ENCODE assay signal across 14 mouse cellular contexts in genomic region chr10:80836949-80837379, GRCm38 (mm10). TPM values are rescaled to one million over a fixed set of nuclear protein-coding genes. Genes with fewer than 3 reads are reported as not detected.
DNase-seq lines count a peak whose midpoint lies in the region; ATAC-seq and TF ChIP-seq lines count a peak whose summit lies in the region.
"Had no signal": no experiment of that assay in that cellular context is flagged by ENCODE, and none has a peak within 500 bp of the region (broad histone marks: within the 10 kb centered on the region; RNA-seq: fewer than 3 reads in every experiment).

No protein-coding gene starts in this region.

- no peaks in the 10 kb centered on the region for H3K36me3 ChIP-seq in hindbrain, postnatal 0 days (ENCODE audit: insufficient read depth, low read length)
- no peaks in the 10 kb centered on the region for H3K36me3 ChIP-seq in hindbrain, embryonic 11.5 days (ENCODE audit: control insufficient read depth, insufficient read depth, low read length)
- H3K36me3 ChIP-seq in embryonic facial prominence, embryonic 10.5 days (replicated peaks): 0 out of 2 replicates have a peak, but pooled peaks cover 10% of the 10 kb centered on the region

- no peaks in the 10 kb centered on the region for H3K4me1 ChIP-seq in hindbrain, postnatal 0 days (ENCODE audit: insufficient read depth, low read length)
- H3K4me1 ChIP-seq in hindbrain, embryonic 11.5 days (replicated peaks; ENCODE audit: control insufficient read depth, insufficient read depth, low read length): peaks cover 3% of the 10 kb centered on the region
- H3K4me1 ChIP-seq in embryonic facial prominence, embryonic 10.5 days: peaks cover 61% of the 10 kb centered on the region

- no peak for ATAC-seq in hindbrain, postnatal 0 days
- ATAC-seq in hindbrain, embryonic 11.5 days (ENCODE audit: low FRiP score): no peak

- no peak overlapping the region for H3K4me2 ChIP-seq in hindbrain, postnatal 0 days (ENCODE audit: low read depth, low read length)
- no peak overlapping the region for H3K4me2 ChIP-seq in hindbrain, embryonic 11.5 days (replicated peaks; ENCODE audit: low read depth, low read length)

- H3K27ac ChIP-seq in hindbrain, postnatal 0 days: 0 out of 2 replicates have a peak overlapping the region, but pooled peaks have one; percentile 5
- no peak overlapping the region for H3K27ac ChIP-seq in hindbrain, embryonic 11.5 days (ENCODE audit: low read depth, low read length)
- H3K27ac ChIP-seq in embryonic facial prominence, embryonic 10.5 days (replicated peaks): no peak overlapping the region
- H3K27ac ChIP-seq: macrophage; stomach, postnatal 0 days had no signal

- peak; percentile 47 for DNase-seq in gastrocnemius, adult 18-20 months (ENCODE audit: low spot score)
- DNase-seq in gastrocnemius, postnatal 25 days: no peak
- peak; percentile 22 for DNase-seq in hindbrain, postnatal 0 days (ENCODE audit: low spot score)
- no peak for DNase-seq in hindbrain, embryonic 11.5 days (ENCODE audit: low spot score)
- peak; percentile 38 for DNase-seq in brain, embryonic 14.5 days (ENCODE audit: low read depth)
- DNase-seq in embryonic facial prominence, embryonic 10.5 days (ENCODE audit: low spot score): no peak
- DNase-seq in thymus, postnatal 14 days: no peak
- DNase-seq in layer of hippocampus, adult 18-20 months (ENCODE audit: low spot score in 2 of 2): no peak
- DNase-seq: layer of hippocampus, adult 9-11 months; thymus, postnatal 4 days had no signal

- TF ChIP-seq POLR2A in brain, embryonic 14.5 days (IDR thresholded peaks at IDR 0.05; ENCODE audit: borderline replicate concordance, extremely low read depth, insufficient read depth, insufficient read length, poor library complexity, severe bottlenecking): no peak

- no peaks in the 10 kb centered on the region for H3K27me3 ChIP-seq in hindbrain, postnatal 0 days (ENCODE audit: insufficient read depth, low read length)
- peaks cover 34% of the 10 kb centered on the region for H3K27me3 ChIP-seq in hindbrain, embryonic 11.5 days (ENCODE audit: control insufficient read depth, insufficient read depth, low read length)
- H3K27me3 ChIP-seq in embryonic facial prominence, embryonic 10.5 days (replicated peaks; ENCODE audit: low read depth, poor library complexity, severe bottlenecking): peaks cover 80% of the 10 kb centered on the region

- no peak for TF ChIP-seq CTCF in hindbrain, postnatal 0 days (IDR thresholded peaks at IDR 0.05; ENCODE audit: low read depth)
- TF ChIP-seq CTCF in brain, embryonic 14.5 days (IDR thresholded peaks at IDR 0.05; ENCODE audit: borderline replicate concordance, extremely low read depth, insufficient read depth, insufficient read length): no peak

- WGBS in hindbrain, postnatal 0 days: 41% methylated on average over 7 of the region's 7 CpGs
- WGBS in hindbrain, embryonic 11.5 days: 53% methylated on average over 7 of the region's 7 CpGs
- WGBS in embryonic facial prominence, embryonic 10.5 days: 49% methylated on average over 7 of the region's 7 CpGs

- H3K9ac ChIP-seq in hindbrain, postnatal 0 days (replicated peaks; ENCODE audit: low read length): no peak overlapping the region
- H3K9ac ChIP-seq in hindbrain, embryonic 11.5 days (ENCODE audit: low read depth, low read length): no peak overlapping the region

- no peaks in the 10 kb centered on the region for H3K9me3 ChIP-seq in hindbrain, postnatal 0 days (ENCODE audit: low read length)
- no peaks in the 10 kb centered on the region for H3K9me3 ChIP-seq in hindbrain, embryonic 11.5 days (ENCODE audit: control insufficient read depth, low read length)
- H3K9me3 ChIP-seq in embryonic facial prominence, embryonic 10.5 days: peaks cover 20% of the 10 kb centered on the region

- no peak overlapping the region for H3K4me3 ChIP-seq in hindbrain, postnatal 0 days (ENCODE audit: low read length)
- no peak overlapping the region for H3K4me3 ChIP-seq in hindbrain, embryonic 11.5 days (ENCODE audit: low read depth, low read length)
- H3K4me3 ChIP-seq in embryonic facial prominence, embryonic 10.5 days: peak overlapping the region; percentile 6; the same call in 1 of the 2 replicates

RNA-seq across cellular contexts. Expression of gene Lingo3, which starts 6.9 kb away (rescaled TPM):
- total RNA-seq in gastrocnemius, adult 18-20 months (2021): 10 to 100 TPM in 1 of 2 experiments, 1 to 10 TPM in 1; 8.3 to 12.6 TPM
- 10 to 100 TPM; 13.3 to 15.5 TPM for total RNA-seq in gastrocnemius, postnatal 25 days (2021)
- 66.9 and 70.3 TPM in 2 replicates for total RNA-seq in hindbrain, postnatal 0 days (2014; rRNA removed)
- 26.6 and 28.0 TPM in 2 replicates for polyA plus RNA-seq in hindbrain, postnatal 0 days (2015; fragmentation: Nextera tagmentation; extraction: Ambion mirVana)
- 0.24 and 0.29 TPM in 2 replicates for polyA plus RNA-seq in hindbrain, embryonic 11.5 days (2014; fragmentation: Nextera tagmentation; extraction: Ambion mirVana)
- polyA plus RNA-seq in brain, embryonic 14.5 days (2012; rRNA removed): 5.2 and 7.7 TPM in 2 replicates
- polyA plus RNA-seq in embryonic facial prominence, embryonic 10.5 days (2016; fragmentation: Nextera tagmentation; extraction: Ambion mirVana): 1.3 and 1.6 TPM in 2 replicates
- 10 to 100 TPM; 42.7 to 51.6 TPM for total RNA-seq in layer of hippocampus, adult 18-20 months (2021)
- polyA plus RNA-seq: liver, embryonic 16.5 days; macrophage had no signal

RNA-seq across cellular contexts. Expression of gene Oaz1, which starts 10.5 kb away (rescaled TPM):
- total RNA-seq in gastrocnemius, adult 18-20 months (2021): 100 to 1,000 TPM; 698 to 770 TPM
- 100 to 1,000 TPM; 651 to 657 TPM for total RNA-seq in gastrocnemius, postnatal 25 days (2021)
- 1,128 and 1,180 TPM in 2 replicates for total RNA-seq in hindbrain, postnatal 0 days (2014; rRNA removed)
- polyA plus RNA-seq in hindbrain, postnatal 0 days (2015; fragmentation: Nextera tagmentation; extraction: Ambion mirVana): 1,097 and 1,185 TPM in 2 replicates
- 1,755 and 1,772 TPM in 2 replicates for polyA plus RNA-seq in hindbrain, embryonic 11.5 days (2014; fragmentation: Nextera tagmentation; extraction: Ambion mirVana)
- 685 and 1,025 TPM in 2 replicates for polyA plus RNA-seq in brain, embryonic 14.5 days (2012; rRNA removed)
- polyA plus RNA-seq in embryonic facial prominence, embryonic 10.5 days (2016; fragmentation: Nextera tagmentation; extraction: Ambion mirVana): 2,205 and 2,316 TPM in 2 replicates
- 100 to 1,000 TPM; 518 to 519 TPM for total RNA-seq in layer of hippocampus, adult 18-20 months (2021)

RNA-seq across cellular contexts. Expression of gene Lsm7, which starts 18.0 kb away (rescaled TPM):
- total RNA-seq in gastrocnemius, adult 18-20 months (2021): 10 to 100 TPM; 12.6 to 14.7 TPM
- total RNA-seq in gastrocnemius, postnatal 25 days (2021): 10 to 100 TPM; 19.0 to 22.3 TPM
- 165 and 189 TPM in 2 replicates for total RNA-seq in hindbrain, postnatal 0 days (2014; rRNA removed)
- 279 and 295 TPM in 2 replicates for polyA plus RNA-seq in hindbrain, postnatal 0 days (2015; fragmentation: Nextera tagmentation; extraction: Ambion mirVana)
- 260 and 271 TPM in 2 replicates for polyA plus RNA-seq in hindbrain, embryonic 11.5 days (2014; fragmentation: Nextera tagmentation; extraction: Ambion mirVana)
- polyA plus RNA-seq in brain, embryonic 14.5 days (2012; rRNA removed): 278 and 393 TPM in 2 replicates
- 364 TPM in 2 replicates for polyA plus RNA-seq in embryonic facial prominence, embryonic 10.5 days (2016; fragmentation: Nextera tagmentation; extraction: Ambion mirVana)
- 10 to 100 TPM; 41.4 to 50.4 TPM for total RNA-seq in layer of hippocampus, adult 18-20 months (2021)

RNA-seq across cellular contexts. Expression of gene Sppl2b, which starts 18.1 kb away (rescaled TPM):
- total RNA-seq in gastrocnemius, adult 18-20 months (2021): 10 to 100 TPM; 12.4 to 12.6 TPM
- 10 to 100 TPM; 21.7 to 23.6 TPM for total RNA-seq in gastrocnemius, postnatal 25 days (2021)
- total RNA-seq in hindbrain, postnatal 0 days (2014; rRNA removed): 161 and 174 TPM in 2 replicates
- 76.0 and 76.2 TPM in 2 replicates for polyA plus RNA-seq in hindbrain, postnatal 0 days (2015; fragmentation: Nextera tagmentation; extraction: Ambion mirVana)
- polyA plus RNA-seq in hindbrain, embryonic 11.5 days (2014; fragmentation: Nextera tagmentation; extraction: Ambion mirVana): 25.1 and 25.4 TPM in 2 replicates
- 110 and 134 TPM in 2 replicates for polyA plus RNA-seq in brain, embryonic 14.5 days (2012; rRNA removed)
- polyA plus RNA-seq in embryonic facial prominence, embryonic 10.5 days (2016; fragmentation: Nextera tagmentation; extraction: Ambion mirVana): 45.2 and 45.3 TPM in 2 replicates
- total RNA-seq in layer of hippocampus, adult 18-20 months (2021): 10 to 100 TPM; 46.4 to 55.6 TPM

RNA-seq across cellular contexts. Expression of gene Jsrp1, which starts 23.7 kb away (rescaled TPM):
- total RNA-seq in gastrocnemius, adult 18-20 months (2021): 100 to 1,000 TPM; 448 to 461 TPM
- 100 to 1,000 TPM; 395 to 415 TPM for total RNA-seq in gastrocnemius, postnatal 25 days (2021)
- 0.22 TPM in 1 of 2 replicates, not detected in the other for total RNA-seq in hindbrain, postnatal 0 days (2014; rRNA removed)
- polyA plus RNA-seq in hindbrain, postnatal 0 days (2015; fragmentation: Nextera tagmentation; extraction: Ambion mirVana): 1.4 and 1.6 TPM in 2 replicates
- polyA plus RNA-seq in hindbrain, embryonic 11.5 days (2014; fragmentation: Nextera tagmentation; extraction: Ambion mirVana): 0.36 and 0.61 TPM in 2 replicates
- 0.21 and 0.45 TPM in 2 replicates for polyA plus RNA-seq in brain, embryonic 14.5 days (2012; rRNA removed)
- polyA plus RNA-seq in embryonic facial prominence, embryonic 10.5 days (2016; fragmentation: Nextera tagmentation; extraction: Ambion mirVana): 0.26 and 0.52 TPM in 2 replicates
- 1 to 10 TPM; 2.2 to 3.0 TPM for total RNA-seq in layer of hippocampus, adult 18-20 months (2021)
- polyA plus RNA-seq: macrophage; small intestine, adult 2 months had no signal

Comparison
In these comparisons a context has a peak if more than half of its experiments do, and no peak if none do; other contexts are left out.
1. DNase-seq: peak in gastrocnemius, adult 18-20 months (single experiment), hindbrain, postnatal 0 days (single experiment) and brain, embryonic 14.5 days (single experiment); none in gastrocnemius, postnatal 25 days (single experiment), hindbrain, embryonic 11.5 days (single experiment), embryonic facial prominence, embryonic 10.5 days (single experiment), thymus, postnatal 14 days (single experiment) and layer of hippocampus, adult 18-20 months (0 of 2).